Mouse (Mus musculus) right cerebral cortex, adult 18-20 months (tissue): ENCODE data around the gene Srgap2.
"Not testable (repeated sequence)": the region's sequence is repeated elsewhere in the genome, so short reads cannot be mapped to it uniquely, and the experiment has no call there.

Source experiments
- DNase-seq: peaks from one replicate; pipeline ENCODE4 v3.0.0; 2022; ENCODE audit warnings: mixed read lengths

Gene Srgap2

GRCm38 (mm10) chr1:131329093-131329492, 198.1 kb downstream of the Srgap2 start:
- not testable (repeated sequence) for DNase-seq

GRCm38 (mm10) chr1:131327167-131327566, 200.0 kb downstream of the Srgap2 start:
- no peak for DNase-seq

GRCm38 (mm10) chr1:131324816-131325463, 202.2 kb downstream of the Srgap2 start:
- no peak for DNase-seq

- no peak for DNase-seq
These were observed 207.4 kb downstream of the Srgap2 start for GRCm38 (mm10) chr1:131319598-131320330.

DNA sequence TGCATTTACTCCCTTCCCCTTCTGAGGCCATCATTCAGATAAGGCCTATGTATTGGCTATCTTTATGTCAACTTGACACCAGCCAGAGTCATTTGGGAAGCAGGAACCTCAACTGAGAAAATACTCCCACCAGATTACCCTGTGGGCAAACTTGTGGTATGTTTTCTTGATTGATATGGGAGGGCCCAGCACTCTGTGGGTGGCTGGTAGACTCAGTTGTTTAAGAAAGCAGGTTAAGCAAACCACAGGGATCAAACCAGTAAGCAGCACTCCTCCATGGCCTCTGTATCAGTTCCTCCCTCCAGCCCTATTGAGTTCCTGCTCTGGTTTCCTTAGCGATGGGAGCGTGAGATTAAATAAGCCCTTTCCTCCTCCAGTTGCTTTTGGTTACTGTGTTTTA, 208.8 kb downstream of the Srgap2 start:
- no peak for DNase-seq

DNA sequence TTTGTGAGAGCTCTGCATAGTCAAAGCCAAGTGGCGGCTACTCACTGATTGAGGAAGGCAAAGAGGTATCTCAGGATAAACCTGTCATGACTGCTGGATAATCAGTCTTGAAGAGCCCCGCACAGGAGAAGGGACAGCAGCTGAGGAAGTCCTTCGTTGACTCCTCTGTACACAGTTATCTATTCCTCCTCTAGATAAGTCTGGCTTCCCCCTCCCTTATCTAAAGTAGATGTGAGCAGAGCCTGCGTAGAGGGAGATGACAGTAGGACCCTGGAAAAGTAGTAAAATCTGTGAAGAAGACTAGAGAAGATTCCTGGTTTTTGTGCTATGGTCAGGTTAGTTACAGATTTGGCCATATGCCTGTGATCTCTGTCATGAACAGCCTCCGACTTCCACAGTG, 209.5 kb downstream of the Srgap2 start:
- no peak for DNase-seq

GRCm38 (mm10) chr1:131311284-131311683, 215.9 kb downstream of the Srgap2 start:
- DNase-seq: no peak

- DNase-seq: no peak
These were observed 216.8 kb downstream of the Srgap2 start for GRCm38 (mm10) chr1:131310237-131310818.

DNA sequence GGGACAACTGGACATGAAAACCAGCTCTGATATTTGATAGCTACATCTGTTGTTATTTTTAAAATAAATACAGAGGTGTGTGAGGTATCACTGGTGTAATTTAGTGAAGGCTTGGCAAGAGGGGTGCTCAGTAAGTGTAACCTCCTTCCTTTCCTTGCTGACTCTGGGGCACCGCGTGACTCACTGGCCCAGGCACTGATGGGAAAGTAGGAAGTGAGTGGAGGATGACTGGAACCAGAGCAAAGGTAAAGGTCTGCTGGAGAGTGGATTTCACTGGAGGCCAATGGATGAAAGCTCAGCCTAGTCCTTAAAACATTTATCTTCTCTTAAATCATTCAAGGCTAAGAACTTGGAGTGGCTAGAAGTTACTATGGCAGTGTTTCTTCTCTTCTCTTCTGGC, 226.4 kb downstream of the Srgap2 start:
- DNase-seq: no peak

DNA sequence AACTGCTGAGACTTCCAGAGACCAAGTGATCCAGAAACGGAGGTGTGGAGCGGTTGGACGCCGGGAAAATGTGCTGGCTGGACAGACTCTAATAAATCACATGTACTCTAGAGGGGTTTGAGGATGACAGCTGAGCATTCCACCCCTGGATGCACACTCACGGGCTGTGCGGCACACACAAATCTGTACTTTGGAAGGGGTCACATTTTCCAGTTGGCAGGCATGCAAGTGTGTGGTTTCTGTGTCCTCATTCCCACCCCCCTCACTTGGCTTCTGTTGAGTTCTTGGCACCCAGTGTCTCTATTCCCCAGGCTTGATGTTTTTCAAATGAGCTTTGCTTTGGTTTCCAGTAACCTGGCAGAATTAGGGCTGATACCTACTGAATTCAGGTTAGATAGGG, 227.4 kb downstream of the Srgap2 start:
- no peak for DNase-seq

DNA sequence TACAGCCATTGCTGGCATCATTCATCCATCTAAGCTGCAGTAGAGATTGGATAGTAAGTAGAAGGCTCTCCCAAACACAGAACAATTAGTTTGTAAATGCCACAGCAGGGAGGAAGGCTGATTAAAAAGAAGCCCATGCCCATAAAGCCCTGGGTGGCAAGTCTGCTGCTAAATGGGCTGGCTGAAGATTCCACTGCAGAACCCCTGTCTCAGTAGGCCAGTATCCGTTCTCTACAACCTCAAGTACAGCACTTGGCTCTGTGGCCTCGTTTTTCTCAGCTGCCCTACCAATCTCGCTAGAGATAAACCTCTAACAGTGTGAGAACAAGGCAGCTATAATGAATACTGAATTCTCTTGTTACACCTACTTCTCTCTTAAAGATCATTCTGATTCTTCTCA, 227.9 kb downstream of the Srgap2 start:
- no peak for DNase-seq

DNA sequence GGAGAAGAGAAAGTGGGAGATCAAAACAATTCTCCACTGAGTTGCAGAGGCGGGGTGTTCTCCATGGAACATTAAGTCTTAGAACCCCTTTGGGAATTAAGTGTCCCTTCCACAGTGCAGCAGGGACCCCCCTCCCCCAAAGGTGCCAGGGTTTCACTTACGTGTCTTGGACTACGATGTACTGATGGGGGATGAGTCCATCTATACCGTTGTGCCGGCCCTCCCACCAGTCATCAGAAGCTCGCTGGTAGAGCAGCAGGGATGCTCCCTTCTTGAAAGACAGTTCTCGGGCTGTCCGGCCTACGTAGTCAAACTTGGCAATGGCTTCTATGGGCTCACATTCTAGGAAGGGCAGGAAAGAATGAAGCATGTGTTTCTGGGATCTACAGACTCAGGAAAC, 229.0 kb downstream of the Srgap2 start:
- DNase-seq: no peak

DNA sequence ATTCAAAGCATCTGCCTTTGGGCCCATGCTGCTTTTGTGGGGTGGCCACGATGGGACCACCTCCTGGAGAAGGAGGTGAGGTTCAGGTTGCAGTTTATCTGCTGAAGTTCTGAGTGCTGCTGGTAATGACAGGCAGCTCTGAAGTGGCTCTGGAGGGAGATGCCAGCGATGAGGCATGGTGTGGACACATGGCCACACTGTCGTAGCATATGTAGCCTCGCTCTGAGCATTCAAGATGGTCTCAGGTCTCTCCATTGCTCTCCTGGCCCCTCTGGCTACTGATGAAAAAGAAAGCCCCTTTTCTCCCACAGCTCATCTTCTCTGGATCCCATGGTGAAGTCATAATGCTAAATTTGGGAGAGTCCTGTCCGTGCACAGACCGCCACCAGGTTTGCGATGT, 230.4 kb downstream of the Srgap2 start:
- DNase-seq: no peak

DNA sequence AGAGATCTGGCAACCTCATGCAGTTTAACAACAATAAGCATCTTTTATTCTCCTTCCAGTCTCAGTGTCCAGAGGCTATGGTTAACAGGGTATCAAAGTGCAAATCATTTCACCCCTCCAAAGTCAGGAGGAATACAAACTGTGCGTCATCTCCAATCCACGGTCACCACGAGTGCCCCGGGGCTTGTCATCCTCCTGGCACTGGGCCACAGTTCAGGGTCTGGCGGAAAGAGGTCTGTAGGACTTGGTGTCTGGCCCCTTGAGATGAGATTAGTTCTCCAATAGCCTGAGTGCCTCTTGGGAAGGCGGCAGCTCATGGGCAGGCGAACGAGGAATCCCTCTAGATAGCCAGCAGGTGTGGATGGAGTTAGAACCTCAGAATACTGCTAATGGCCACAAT, 232.0 kb downstream of the Srgap2 start:
- no peak for DNase-seq

GRCm38 (mm10) chr1:131293922-131294250, 233.3 kb downstream of the Srgap2 start:
- DNase-seq: peak; percentile 51

DNA sequence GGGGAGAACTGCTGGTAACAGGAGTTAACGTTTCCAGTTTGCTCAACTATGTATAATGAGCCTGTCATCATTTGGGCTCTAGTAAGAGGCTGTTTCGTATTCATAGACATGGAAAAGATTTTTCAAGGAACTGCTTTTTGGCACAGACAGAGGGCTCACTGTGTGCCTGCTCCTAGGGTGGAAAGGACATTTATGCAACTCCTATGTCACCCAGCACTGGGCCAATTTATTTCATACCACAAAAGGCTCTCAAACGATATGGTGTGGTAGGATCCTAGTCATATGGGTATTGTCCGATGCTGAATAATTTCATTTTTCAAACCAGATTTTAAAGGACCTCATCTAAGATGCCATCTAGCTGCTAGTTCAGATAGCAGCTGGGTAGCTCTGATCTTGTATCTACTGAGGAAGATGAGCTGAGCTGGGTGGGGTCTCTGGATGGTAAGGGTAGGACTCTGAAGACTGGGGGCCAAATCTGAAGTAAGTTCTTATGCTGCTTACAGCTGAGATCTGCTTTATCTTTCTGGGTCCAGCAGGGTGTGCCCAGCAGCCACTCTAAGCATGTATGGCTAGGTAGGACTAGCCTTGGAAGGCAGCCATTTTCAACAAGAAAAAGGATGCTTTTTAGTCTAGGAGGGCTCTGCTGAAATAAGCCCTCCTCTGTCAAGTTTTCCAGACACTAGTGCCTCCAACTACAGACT, 233.8 kb downstream of the Srgap2 start:
- no peak for DNase-seq

DNA sequence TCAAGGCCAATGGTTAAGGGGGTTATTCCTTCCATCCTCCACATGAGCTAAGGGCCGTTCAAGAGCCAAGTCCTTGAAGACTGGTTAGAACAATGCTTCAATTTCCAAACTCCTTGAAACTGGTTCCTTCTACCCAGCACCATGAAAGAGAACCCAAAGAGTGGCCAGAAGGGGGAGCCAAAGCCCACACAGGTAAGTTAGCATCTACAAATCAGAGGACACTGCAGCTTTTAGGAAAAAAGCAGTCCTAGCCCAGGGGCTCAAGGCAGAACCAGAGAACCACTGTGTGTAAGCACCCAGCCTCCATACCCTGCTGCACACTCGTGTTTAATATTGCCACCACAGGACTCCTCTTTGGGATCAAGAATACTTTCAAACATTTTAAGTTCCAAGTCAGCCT, 236.5 kb downstream of the Srgap2 start:
- DNase-seq: peak; percentile 62

DNA sequence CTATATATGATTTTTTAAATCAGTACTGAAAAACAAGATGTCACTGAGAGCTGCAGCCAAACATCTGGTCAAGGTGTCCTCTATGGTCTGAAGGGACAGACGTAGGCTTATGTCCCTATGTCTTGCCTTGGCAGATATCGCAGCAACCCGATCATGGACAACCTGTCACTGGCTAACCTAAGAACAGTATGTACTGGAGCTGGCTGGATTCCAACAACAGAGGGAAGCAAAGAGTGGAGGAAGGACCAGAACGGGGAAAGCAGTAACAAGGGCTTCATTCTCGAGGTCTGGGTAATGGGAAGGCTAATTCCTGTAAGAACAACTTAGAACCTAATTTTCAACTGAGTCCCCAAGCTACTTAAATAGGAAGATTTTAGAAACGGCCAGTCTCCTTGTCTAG, 238.2 kb downstream of the Srgap2 start:
- no peak for DNase-seq

GRCm38 (mm10) chr1:131287267-131287666, 239.9 kb downstream of the Srgap2 start:
- no peak for DNase-seq

DNA sequence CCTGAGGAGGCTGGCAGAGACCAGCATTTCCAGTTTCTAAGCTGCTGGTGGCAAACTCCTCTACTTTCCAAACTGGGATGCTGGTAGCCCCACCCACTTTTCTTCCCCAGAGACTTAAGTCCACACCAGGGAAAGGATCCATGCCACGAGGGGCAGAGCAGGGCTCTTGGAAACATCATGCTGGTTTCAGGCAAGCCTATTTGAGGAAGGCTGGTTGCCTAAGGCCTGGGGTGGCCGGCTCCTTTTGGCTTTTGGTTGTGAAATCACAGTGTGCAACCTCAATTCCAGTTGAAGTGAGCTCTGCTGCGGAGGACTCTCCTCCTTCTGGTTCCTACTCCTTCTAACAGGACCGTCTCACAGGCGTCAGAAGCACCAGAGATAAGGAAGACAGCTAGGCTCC, 240.3 kb downstream of the Srgap2 start:
- no peak for DNase-seq

DNA sequence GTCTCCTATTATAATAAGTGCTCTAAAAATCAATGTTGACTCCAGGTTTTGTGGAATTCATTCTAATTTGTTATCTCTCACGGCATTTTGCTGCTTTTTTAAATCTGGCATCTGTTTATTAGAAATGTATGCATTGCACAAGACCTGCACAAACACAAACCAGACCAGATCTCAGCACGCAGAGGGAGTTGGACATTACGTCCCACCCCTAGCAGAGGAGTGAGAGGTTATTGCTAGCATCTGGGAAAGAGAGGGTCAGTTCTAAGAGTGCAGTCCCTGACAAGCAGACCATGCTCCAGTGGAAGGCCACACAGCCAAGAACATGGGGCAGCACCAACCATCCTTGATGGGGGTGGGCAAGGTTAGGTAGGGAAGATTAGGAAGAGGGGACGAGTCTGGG, 242.5 kb downstream of the Srgap2 start:
- no peak for DNase-seq

DNA sequence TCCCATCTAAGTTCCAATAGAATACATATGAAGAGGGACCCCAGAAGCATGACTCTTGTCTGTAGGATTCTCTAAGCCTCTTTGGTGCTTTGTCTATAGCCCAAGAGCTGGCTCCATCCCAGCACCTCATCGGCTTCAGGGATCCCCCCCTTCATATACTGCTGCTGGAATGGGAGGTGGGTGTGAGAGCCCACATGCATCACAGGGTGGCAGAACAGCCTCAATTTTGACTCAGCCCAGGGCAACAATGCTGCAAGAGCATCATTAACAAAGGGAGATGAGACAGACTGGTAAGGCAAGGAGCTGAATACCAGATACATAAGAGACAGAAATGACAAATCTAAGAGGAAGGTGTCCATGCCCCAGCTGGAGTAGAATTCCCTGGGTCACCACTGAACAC, 243.0 kb downstream of the Srgap2 start:
- no peak for DNase-seq

DNA sequence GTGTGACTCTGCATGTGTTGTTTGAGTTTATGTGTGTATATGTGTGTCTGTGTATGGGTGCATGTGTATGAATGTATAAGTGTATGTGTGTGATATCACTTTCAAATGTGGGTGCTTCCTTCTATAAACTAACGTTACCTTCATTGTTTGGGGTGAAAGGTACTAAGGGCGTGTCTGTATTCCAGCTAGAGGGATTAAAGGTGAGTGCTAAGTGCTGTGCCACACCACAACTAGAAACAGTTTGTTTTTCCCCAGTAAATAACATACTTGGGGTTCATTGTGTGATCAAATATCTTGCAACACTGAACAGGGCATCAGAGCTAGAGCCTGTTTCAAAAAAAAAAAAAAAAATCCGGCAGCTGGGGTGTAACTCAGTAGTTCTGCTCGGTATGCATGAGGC, 245.4 kb downstream of the Srgap2 start:
- no peak for DNase-seq

DNA sequence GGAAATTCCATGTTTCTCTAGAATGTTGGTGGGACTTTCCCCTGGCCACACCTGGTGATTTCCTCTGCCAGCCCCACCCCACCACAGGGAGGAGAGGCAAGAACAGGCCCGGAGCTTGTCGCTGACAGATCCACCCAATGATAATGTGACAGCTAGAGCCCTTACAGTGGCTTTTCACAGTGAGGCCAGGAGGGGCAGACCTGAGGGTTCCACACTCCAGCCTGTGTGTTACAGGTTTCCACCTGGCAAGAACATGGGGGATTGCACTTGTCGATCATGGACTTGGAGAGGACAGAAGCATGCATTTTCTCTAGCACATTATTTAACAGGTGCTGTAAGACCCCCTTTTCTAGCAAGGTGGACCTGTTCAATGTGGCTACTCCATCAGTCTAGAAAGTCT, 246.9 kb downstream of the Srgap2 start:
- DNase-seq: no peak
